Mouse (Mus musculus): ENCODE results near the gene Il6st. TPM values are rescaled to one million over a fixed set of nuclear protein-coding genes. Genes with fewer than 3 reads are reported as not detected.
A peak's percentile ranks its signal among the peaks of the same experiment; 100 is the strongest.
"Not testable (repeated sequence)": the region's sequence is repeated elsewhere in the genome, so short reads cannot be mapped to it uniquely, and the experiment has no call there.

Gene Il6st
- 100 to 1,000 TPM; 181 to 216 TPM for total RNA-seq (2021)

DNA sequence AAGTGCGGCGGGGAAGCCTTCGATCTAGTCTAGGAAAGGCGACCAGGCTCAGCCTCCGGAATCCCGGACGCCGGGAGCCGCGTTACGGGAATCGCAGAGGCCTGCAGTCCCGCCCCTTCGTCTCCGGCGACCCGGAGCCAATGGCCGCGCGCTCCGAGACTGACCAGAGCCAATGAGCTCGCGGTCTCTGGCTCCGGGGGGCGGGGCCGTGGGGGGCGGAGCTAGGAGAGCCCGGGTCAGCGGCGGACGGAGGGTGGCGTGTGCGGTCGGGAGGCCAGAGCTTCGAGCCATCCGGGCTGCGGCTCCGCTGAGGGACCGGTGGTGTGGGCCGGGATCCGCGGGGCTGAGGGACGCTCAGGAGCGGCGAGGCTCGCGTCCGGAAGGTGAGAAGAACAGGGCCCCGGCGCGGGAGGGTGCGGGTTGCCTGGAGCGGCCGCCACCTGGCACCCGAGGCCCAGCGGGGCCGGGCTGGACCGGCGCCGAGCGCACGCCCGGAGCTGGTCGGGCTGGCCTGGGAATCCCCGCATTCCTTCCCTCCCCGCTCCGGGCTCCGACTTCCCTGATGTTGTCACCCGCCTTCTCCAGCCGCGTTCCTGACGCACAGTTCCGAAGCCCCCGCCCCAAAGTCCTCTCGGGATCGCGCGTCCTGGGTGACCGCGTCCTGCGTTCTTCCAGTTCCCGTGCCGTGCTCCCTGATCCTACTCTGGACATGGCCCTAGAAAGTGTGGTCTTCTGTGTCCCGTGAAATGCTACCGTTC lies at the start of gene Il6st:
Gene Il6st, plus strand, starts transcription at position 203 of the 758 bp plus-strand sequence.
- intact Hi-C loops (cut with DNase I), result loop anchor here (5.0 kb wide), 2 partner anchors 43 to 57 kb away; no protein-coding TSS in a partner anchor

DNA sequence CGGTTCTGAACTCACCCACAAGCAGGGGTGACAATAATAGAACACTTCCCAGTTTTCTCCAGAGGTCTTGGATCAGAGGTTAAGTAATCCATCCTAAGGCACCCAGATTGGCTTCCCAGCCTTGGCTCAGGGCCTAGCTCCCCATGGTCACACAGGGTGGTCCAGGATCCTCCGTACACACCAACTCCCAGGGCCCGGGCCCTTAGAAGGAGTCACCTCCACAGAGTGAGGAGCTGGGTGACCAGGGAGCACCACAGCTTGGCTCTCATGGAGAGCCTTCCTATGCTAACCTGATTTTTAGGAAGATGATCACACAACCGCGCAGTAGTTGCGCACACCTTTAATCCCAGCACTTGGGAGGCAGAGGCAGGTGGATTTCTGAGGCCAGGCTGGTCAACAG lies 48.0 kb upstream of the Il6st start:
- intact Hi-C loops (cut with DNase I), result no loop called here
- DNase-seq (ENCODE audit: low spot score), result no peak

More for the DNA sequence above, at the start of gene Il6st:
- peak; percentile 96 for DNase-seq (ENCODE audit: low spot score)

DNA sequence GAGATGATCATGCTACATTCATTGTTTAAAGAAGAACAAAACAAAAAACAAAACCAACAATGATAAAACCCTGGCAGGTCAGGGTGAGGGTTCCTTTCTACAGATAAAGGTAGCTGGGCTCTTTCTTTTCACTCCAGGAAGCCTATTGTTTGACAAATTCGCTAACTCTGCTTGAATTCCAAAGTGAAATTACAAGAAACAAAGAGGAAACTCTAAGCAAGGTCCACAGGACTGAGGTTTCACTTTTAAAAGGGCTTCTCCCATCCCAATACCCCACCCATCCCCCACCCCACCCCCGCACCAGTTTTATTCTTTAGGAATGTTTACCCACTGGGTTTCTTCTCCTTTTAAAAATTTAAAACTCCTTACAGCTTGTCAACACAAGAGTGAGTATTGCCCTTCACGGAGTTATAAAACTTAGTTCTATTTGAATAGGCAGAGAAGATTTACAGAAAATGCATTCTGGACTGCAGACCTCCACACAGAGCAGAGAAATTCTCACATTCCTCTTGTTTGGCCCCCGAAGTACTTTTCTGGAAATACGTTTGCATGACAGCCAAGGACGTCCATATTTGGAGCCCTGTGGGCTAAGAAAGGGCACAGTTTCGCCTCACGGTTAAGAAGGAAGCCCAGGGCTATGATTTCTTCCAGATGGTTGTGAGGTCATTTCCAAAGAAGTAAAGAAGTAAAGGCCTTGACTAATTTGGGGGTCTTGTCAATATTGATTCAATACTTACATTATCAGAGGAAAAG lies 47.3 kb upstream of the Il6st start:
- DNase-seq (ENCODE audit: low spot score), result no peak
- intact Hi-C loops (cut with DNase I), result no loop called here

DNA sequence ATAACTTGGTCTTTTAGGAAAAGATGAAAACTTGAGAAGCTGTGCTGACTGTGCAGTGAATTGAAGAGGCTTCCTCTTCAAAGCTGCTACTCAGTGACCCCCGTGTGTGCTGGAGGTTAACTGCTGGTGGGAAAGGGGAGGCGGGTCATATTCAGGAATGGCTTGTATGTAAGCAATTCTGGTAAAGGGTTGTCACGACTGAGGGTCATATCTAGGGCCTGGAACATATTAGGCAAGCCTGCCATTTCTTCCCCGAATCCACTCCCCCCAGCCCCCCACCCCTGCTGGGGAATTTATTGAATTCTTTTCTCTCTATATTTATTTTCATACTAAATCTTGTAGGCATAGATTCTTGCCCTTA lies 46.7 kb upstream of the Il6st start:
- no peak for DNase-seq (ENCODE audit: low spot score)
- intact Hi-C loops (cut with DNase I), result no loop called here

DNA sequence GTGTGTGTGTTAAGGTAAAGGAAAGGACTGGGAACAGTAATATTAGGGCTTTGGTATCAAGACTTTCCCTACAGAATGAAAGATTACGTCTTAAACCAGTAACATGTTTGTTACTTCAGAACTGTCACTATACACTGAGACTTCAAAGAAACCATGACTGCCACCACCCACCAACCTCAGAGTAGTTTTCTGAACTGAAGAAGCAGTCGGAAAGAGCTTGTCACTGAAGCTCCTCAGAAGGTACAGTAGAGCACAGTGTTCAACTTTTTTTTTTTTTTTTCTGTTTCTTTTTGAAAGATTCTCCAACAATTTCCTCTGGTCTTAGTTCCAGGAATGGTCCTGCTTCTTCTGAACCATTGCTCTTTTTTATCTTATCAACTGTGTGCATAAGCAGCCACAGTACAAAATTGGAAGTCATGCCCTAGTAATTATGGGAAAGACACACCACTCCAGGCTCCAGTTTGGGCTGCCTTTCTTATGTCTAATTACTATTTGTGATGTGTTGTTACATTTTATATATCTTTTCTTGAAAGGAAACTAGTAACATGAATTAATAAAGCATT lies 45.9 kb upstream of the Il6st start:
- no peak for DNase-seq (ENCODE audit: low spot score)
- intact Hi-C loops (cut with DNase I), result no loop called here

DNA sequence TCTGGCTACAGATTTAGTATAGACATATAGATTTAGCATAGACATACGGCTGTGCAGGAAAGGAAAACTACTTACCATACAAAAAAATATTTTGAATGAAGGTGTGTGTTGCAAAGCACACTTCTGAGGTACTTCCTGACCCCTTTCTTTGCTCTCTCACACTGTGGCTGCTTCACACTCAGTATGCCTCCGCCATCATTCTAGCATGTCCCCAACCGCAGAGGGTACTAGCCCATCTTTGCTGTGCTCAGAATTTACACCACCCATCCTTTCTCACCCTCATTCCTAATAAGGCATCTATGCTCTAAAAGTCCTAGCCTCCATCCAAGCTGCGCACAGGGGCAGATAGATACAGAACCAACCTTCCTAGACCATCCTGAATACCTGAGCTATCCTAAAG lies 45.3 kb upstream of the Il6st start:
- intact Hi-C loops (cut with DNase I), result no loop called here
- DNase-seq (ENCODE audit: low spot score), result no peak

DNA sequence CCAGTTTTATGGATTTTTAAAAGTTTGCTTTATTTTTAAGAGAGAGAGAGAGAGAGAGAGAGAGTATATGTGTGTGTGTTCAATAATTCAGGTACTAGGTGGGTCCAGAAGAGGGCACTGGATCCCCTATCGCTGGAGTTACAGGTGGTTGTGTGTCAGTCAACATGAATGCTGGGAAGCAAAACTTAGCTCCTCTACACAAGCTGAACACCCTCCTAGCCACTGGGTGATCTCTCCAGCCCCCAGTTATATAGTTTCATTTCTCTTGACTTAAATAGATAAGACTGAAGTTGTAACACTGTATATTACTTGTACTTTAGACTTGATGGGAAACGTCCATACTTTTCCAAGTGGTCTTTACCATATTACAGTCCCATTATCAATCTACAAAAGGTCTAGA lies 39.7 kb upstream of the Il6st start:
- intact Hi-C loops (cut with DNase I), result no loop called here

DNA sequence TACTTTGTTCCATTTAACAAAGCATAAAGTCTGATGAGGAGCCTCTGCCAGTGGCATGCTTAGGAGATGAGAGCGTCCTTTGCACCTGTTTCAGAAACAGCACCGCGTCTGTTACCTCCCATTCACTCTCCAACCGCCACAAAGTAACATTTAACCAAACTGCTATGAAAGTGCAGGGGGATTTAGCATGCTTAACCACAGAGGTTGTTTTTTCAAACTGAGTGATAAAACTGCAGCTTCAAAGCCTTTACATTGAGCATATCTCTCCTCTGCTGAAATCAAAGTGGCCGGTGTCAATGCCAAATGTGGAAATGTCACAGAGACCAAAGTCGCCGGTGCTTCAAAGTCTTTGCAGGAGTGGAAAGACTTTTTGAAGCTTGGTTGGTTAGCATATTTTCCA lies 39.2 kb upstream of the Il6st start:
- DNase-seq (ENCODE audit: low spot score), result no peak
- intact Hi-C loops (cut with DNase I), result no loop called here

More for the DNA sequence above, 39.7 kb upstream of the Il6st start:
- no peak for DNase-seq (ENCODE audit: low spot score)

DNA sequence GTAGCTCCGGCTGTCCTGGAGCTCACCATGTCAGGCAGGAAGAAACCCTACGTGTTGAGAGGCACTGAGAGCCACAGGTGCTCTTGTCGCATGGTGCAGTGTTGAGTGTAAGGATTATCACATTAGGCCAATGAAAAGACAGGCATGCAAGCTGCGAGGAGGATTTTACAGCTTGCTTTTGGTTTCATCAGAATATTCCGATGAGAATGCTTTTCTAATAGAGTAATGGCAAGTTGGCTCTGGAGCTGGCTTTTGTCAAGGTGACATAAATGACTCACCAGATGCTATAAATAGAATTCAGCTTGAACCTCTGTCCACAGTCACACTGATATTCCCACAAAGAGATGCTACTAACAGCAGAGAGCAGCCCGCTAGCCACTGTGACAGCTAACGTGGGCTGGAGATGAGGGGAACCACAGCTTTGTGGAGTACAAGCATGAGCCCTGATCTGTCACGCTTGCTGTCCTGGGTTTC lies 38.7 kb upstream of the Il6st start:
- intact Hi-C loops (cut with DNase I), result no loop called here
- DNase-seq (ENCODE audit: low spot score), result no peak

DNA sequence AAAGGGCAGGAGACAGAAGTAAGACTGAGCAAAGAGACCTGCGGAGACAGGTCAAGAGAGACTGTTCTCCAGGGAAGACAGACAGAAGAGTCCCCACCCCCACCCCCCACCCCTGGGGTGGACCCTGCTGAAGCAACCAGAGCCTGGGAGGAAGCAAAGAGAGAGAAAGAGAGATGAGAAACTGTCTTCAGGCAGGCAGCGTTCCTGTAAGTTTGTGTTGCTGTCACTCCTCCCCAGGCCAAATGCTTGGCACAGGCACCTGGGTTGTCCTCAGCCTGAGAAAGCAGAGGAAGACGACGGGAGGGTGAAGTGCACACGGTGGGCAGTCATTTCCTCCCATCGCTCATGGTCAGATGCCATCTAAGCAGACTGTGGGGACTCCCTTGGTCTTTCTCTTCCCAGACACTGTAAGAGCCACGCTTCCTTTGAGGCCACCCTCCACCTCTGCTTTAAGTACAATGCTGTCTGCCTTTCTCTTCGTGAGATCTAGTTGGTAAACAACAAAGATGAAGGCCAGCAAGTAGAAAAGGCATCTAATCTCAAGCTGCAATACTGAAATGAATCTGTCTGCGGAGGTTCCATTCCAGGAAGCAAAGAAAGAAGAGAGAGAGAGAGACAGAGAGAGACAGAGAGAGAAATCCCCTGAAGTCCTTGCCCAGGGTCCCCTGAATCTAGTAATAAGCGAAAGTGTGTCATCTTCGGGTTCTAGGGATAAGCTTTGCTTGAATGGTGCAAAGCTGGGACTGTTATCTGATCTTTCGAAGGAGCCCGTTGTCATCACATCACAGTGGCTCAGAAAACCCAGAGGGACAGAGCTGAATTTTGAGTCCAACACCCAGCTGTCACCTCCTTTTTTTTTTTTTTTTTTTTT lies 37.4 kb upstream of the Il6st start:
- intact Hi-C loops (cut with DNase I), result no loop called here
- DNase-seq (ENCODE audit: low spot score), result no peak

DNA sequence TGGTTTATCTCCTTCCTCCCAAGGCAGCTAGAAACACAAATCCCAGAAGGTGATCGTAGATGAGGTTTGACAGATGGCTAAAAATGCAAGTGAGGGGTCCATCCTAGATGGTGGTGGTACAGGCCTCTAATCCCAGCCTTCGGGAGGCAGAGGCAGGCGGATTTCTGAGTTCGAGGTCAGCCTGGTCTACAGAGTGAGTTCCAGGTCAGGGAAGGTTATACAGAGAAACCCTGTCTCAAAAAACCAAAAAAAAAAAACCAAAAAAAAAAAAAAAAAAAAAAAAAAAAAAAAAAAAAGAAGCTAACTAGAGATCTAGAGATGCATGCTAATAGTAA lies 36.8 kb upstream of the Il6st start:
- intact Hi-C loops (cut with DNase I); DNase-seq (ENCODE audit: low spot score): not testable (repeated sequence)

DNA sequence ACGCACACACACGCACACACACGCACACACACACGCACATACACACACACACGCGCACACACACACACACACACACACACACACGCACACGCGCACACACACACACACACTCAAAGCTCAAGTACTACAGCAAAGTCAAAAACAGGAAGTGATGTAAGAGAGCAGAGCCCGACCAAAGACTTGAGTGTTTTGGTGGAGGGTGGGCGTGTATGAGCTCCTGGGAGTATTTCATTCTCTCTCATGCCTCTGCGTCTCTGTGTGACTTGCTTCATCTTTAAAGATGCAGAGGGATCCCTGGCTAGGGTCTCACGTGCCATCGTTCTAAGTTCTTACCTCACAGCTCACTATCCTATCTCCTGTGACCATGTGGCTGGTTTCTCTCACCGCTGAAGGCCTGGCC lies 36.3 kb upstream of the Il6st start:
- intact Hi-C loops (cut with DNase I), result no loop called here

DNA sequence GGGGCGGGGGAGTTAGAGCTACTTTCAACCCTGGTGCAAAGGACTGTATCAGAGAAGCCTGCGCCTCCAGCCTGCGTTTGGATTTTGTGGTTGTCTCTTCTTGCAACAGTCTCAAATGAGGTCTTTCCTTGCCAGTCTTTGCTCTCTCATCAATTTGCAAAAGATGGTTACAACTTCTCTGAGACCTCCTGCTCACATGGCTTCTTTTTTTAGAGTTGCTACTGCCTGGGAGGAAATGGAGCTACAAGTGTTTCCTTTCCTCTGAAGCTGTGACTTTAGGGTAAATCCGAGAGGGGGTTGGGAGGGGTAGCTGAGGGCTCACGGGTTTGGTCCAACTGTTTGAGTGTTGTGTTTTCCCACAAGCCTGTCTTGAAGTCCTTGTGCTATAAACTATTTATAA lies 30.6 kb upstream of the Il6st start:
- DNase-seq (ENCODE audit: low spot score), result no peak
- intact Hi-C loops (cut with DNase I), result no loop called here

More for the DNA sequence above, 36.3 kb upstream of the Il6st start:
- no peak for DNase-seq (ENCODE audit: low spot score)

DNA sequence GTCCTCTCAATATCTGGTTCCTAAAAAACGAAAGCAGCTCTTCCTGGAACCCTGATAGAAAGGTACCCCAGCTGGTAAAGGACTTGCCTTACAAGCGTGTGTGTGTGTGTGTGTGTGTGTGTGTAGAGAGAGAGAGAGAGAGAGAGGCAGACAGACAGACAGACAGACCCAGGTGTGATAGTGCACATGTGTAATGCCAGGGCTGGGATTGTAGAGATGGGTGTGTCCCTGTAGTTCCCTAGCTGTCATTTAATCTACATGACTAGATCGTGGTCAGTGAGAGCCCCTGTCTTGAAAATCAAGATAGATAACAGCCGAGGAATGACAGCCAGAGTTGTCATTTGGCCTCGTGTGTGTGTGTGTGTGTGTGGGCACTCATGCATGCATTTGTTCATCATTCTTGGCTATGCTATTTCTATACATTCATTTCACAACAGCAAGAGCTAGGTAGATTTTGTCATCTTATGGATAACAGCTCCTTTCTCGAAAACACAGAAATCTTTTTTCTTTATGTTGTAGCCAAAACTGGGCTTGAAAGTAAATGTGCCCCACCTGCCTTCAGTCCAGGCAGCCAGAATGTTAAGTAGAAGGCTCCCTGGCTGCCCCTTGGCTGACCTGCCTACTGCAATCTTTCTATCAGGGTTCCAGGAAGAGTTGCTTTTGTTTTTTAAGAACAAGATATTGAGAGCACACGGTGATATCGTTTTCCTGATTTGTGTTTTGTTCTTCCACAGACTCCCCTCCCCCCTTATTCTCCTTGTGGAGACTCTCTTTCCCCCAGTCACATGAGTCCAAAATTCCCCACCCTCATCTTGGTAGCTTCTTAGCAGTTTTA lies 28.4 kb upstream of the Il6st start:
- intact Hi-C loops (cut with DNase I), result no loop called here
- DNase-seq (ENCODE audit: low spot score), result no peak

DNA sequence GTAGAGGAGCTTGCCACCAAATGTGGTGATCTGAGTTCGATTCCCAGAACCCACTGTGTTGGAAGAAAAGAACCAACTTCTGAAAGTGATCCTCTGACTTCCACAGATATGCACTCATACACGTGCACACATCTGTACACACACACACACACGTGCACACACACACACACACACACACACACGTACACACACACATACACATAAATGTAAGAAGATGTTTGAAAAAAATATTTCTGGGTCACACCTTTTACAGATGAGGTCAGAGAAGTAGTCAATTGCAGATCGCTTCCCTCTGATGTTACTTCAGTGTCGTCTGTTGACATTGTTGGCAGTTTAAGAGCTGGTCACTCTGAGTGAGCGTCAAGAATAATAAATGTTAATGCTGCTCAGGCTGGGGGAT lies 27.6 kb upstream of the Il6st start:
- DNase-seq (ENCODE audit: low spot score), result no peak
- intact Hi-C loops (cut with DNase I), result no loop called here

DNA sequence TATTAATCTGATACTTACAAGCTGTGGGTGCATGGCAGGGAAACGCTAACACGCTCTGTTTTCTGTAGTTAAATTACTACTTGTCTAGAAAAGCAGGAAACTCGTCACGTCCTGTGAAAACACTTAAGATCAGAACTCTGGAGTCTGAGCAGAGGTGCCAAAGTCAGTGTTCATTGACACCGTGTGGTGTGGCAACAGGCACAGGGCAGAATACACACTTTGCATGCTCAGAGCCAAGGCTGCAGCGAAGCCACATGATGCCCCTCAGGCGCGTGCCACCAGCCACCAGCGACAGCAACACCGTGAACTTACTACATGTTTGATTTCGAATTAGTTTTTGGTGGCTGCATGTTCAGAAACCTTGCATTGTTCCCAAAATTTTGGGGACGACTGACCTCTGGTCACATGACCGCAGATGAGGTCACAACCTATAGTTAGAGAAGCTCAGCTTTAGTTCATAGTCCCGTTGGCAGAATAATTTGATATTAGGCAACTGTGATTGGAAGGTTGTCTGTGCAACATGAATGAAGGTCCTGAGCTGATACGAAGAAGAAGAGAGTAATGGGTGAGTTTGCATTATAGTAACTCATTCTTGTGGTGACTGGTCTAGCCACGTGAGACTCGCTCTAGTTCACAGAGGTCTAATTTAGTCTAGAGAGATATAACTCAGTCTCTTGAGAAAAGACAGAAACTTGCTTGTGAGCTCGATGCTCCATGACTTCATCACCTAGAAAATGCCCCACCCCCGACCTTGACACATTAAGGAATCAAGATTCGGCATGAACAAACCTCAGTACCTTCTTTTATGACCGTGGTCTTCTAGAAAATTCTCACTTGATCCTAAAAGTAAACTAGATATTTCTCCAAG lies 25.6 kb upstream of the Il6st start:
- DNase-seq (ENCODE audit: low spot score), result no peak
- intact Hi-C loops (cut with DNase I), result no loop called here

DNA sequence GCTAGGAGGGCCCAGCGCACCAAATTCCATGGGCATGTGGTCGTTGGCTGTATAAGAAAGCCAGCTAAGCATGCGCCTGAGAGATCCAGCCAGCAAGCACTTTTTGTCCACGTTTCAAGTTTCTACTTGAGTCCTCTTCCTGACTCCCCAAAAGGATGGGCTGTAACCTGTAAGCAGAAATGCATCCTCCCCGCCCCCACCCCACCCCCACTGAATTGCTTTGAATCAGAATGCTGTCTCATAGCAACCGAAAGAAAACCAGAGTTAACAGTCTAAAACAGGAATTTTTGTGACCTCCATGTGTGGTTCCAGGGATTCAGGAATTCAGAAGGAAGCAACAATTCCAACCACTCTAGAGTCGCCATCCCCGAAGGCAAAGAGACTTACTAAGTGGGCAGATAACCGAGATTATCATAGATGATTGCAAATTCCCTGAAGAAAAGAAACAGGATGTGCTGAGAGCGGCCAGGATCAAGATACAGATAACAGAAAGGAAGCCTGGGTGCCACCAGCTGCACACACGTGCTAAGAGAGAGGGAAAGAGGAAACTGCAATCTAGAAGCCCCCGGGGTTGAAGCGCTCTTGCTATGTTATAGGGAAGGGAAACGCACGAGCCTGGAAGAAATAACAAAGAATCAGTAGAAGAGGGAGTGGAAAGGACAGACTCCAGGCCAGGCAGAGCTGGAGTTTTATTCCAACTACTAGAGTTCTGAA lies 24.6 kb upstream of the Il6st start:
- DNase-seq (ENCODE audit: low spot score), result no peak
- intact Hi-C loops (cut with DNase I), result no loop called here

DNA sequence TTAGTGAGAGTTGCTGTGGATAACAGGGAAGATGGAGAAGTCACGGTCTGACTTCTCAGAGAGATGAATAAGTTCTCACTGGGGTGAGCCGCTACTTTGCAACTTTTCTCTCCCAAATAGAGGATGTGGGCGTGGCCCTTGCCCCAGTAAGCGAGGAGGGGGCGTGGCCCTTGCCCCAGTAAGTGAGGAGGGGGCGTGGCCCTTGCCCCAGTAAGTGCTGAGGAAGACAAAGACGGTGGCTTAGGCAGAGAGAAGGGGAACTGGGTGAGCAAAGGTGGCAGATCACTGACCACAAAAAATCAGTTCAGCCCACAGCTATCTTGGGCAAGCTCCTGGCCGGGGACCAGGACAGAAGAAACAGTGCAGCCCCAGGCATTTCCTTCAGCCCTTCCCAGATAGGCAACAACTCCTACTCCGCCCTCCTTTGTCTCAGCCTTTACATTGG lies 23.9 kb upstream of the Il6st start:
- DNase-seq (ENCODE audit: low spot score), result peak; percentile 45
- intact Hi-C loops (cut with DNase I), result no loop called here
